8 mouse cellular contexts compared by ENCODE assay signal in the genomic region with DNA sequence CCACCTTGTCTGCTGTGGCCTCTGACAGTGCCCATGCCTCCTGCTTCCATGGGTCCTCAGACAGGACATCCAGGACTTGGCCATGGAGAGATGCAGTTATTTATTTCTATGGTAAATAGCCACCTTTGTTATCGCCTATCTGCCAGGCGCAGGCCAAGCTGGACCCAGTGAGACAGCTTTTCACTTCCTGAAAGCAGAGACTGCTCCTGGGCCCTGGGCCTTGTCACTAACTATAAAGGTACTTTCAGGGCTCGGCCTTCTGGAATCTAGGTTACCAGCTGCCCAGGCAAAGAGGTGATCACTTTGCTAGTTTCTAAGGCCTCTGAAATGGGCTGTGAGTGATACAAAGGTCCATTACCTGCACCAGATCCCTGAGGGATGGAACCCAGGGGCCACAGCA. TPM values are rescaled to one million over a fixed set of nuclear protein-coding genes. Genes with fewer than 3 reads are reported as not detected.
DNase-seq lines count a peak whose midpoint lies in the region; ATAC-seq and TF ChIP-seq lines count a peak whose summit lies in the region.
"Had no signal": no experiment of that assay in that cellular context is flagged by ENCODE, and none has a peak within 500 bp of the region (broad histone marks: within the 10 kb centered on the region; RNA-seq: fewer than 3 reads in every experiment).

No protein-coding gene starts in this region.

- no peak for TF ChIP-seq CTCF in left cerebral cortex, adult 2 months (IDR thresholded peaks at IDR 0.05)

- no peak for ATAC-seq in embryonic facial prominence, embryonic 12.5 days (ENCODE audit: insufficient number of reproducible peaks, insufficient read depth, low FRiP score, low TSS enrichment)
- ATAC-seq in hindbrain, embryonic 14.5 days (ENCODE audit: low FRiP score) = no peak
- ATAC-seq in midbrain, embryonic 15.5 days (replicated peaks) = no peak
- ATAC-seq: inflammation-experienced regulatory T-cells, adult 6 months had no signal

- intact Hi-C loops in left cerebral cortex, adult 2 months (cut with DNase I) = no loop called here

- peak overlapping the region; percentile 15; the same call in 1 of the 2 replicates for H3K9ac ChIP-seq in embryonic facial prominence, embryonic 12.5 days
- H3K9ac ChIP-seq in hindbrain, embryonic 14.5 days = peak overlapping the region; percentile 24; the same call in 1 of the 2 replicates
- no peak overlapping the region for H3K9ac ChIP-seq in midbrain, embryonic 15.5 days

- DNase-seq in left cerebral cortex, adult 2 months (ENCODE audit: extremely low spot score in 1 of 2, low spot score in 2 of 2) = no peak
- DNase-seq in left cerebral cortex, adult 8-10 months (ENCODE audit: low spot score in 2 of 2) = no peak
- DNase-seq in hindbrain, embryonic 14.5 days (ENCODE audit: low spot score) = no peak
- no peak for DNase-seq in urinary bladder, adult 2 months (ENCODE audit: low spot score)
- no peak for DNase-seq in urinary bladder, adult 18-20 months (ENCODE audit: low spot score in 2 of 2)

- no peak overlapping the region for H3K4me2 ChIP-seq in embryonic facial prominence, embryonic 12.5 days (replicated peaks)
- no peak overlapping the region for H3K4me2 ChIP-seq in hindbrain, embryonic 14.5 days (replicated peaks)
- no peak overlapping the region for H3K4me2 ChIP-seq in midbrain, embryonic 15.5 days

- H3K4me3 ChIP-seq in left cerebral cortex, adult 2 months = no peak overlapping the region
- H3K4me3 ChIP-seq in embryonic facial prominence, embryonic 12.5 days = no peak overlapping the region
- no peak overlapping the region for H3K4me3 ChIP-seq in hindbrain, embryonic 14.5 days (replicated peaks; ENCODE audit: low read length)
- no peak overlapping the region for H3K4me3 ChIP-seq in midbrain, embryonic 15.5 days

- H3K4me1 ChIP-seq in embryonic facial prominence, embryonic 12.5 days = peaks cover 50% of the 10 kb centered on the region
- H3K4me1 ChIP-seq in hindbrain, embryonic 14.5 days (replicated peaks; ENCODE audit: control insufficient read depth, insufficient read depth, low read length) = peaks cover 56% of the 10 kb centered on the region
- H3K4me1 ChIP-seq in midbrain, embryonic 15.5 days = peaks cover 47% of the 10 kb centered on the region

- no peaks in the 10 kb centered on the region for H3K9me3 ChIP-seq in embryonic facial prominence, embryonic 12.5 days
- no peaks in the 10 kb centered on the region for H3K9me3 ChIP-seq in hindbrain, embryonic 14.5 days (ENCODE audit: control insufficient read depth, low read length)
- no peaks in the 10 kb centered on the region for H3K9me3 ChIP-seq in midbrain, embryonic 15.5 days

- H3K27me3 ChIP-seq in embryonic facial prominence, embryonic 12.5 days = no peaks in the 10 kb centered on the region
- H3K27me3 ChIP-seq in hindbrain, embryonic 14.5 days (ENCODE audit: control insufficient read depth, insufficient read depth, low read length) = no peaks in the 10 kb centered on the region
- no peaks in the 10 kb centered on the region for H3K27me3 ChIP-seq in midbrain, embryonic 15.5 days (replicated peaks)

- H3K36me3 ChIP-seq in embryonic facial prominence, embryonic 12.5 days = peaks cover 4% of the 10 kb centered on the region
- H3K36me3 ChIP-seq in hindbrain, embryonic 14.5 days (replicated peaks; ENCODE audit: control insufficient read depth, insufficient read depth) = no peaks in the 10 kb centered on the region
- no peaks in the 10 kb centered on the region for H3K36me3 ChIP-seq in midbrain, embryonic 15.5 days (replicated peaks)

- H3K27ac ChIP-seq in left cerebral cortex, adult 2 months = peak overlapping the region; percentile 77
- peak overlapping the region; percentile 87 for H3K27ac ChIP-seq in embryonic facial prominence, embryonic 12.5 days
- H3K27ac ChIP-seq in hindbrain, embryonic 14.5 days = peak overlapping the region; percentile 38; the same call in 1 of the 2 replicates
- 0 out of 2 replicates have a peak overlapping the region, but pooled peaks have one; percentile 45 for H3K27ac ChIP-seq in midbrain, embryonic 15.5 days

- 72% methylated on average over 3 of the region's 3 CpGs for WGBS in embryonic facial prominence, embryonic 12.5 days
- WGBS in hindbrain, embryonic 14.5 days = 83% methylated on average over 3 of the region's 3 CpGs
- 89% methylated on average over 3 of the region's 3 CpGs for WGBS in midbrain, embryonic 15.5 days

RNA-seq across cellular contexts. Expression of a gene that starts 37.3 kb away (rescaled TPM):
- total RNA-seq in left cerebral cortex, adult 2 months (2021) = 100 to 1,000 TPM; 196 to 199 TPM
- 100 to 1,000 TPM; 161 to 178 (median 177) TPM for total RNA-seq in left cerebral cortex, adult 8-10 months (2022)
- 233 and 253 TPM in 2 replicates for polyA plus RNA-seq in embryonic facial prominence, embryonic 12.5 days (2016; fragmentation: Nextera tagmentation; extraction: Ambion mirVana)
- polyA plus RNA-seq in hindbrain, embryonic 14.5 days (2014; fragmentation: Nextera tagmentation; extraction: Ambion mirVana) = 133 and 147 TPM in 2 replicates
- 140 and 143 TPM in 2 replicates for polyA plus RNA-seq in midbrain, embryonic 15.5 days (2015; fragmentation: Nextera tagmentation; extraction: Ambion mirVana)
- 285 and 345 TPM in 2 replicates for polyA plus RNA-seq in urinary bladder, adult 2 months (2012; rRNA removed)

RNA-seq across cellular contexts. Expression of a gene that starts 43.6 kb away (rescaled TPM):
- 1 to 10 TPM; 1.5 to 2.0 TPM for total RNA-seq in left cerebral cortex, adult 2 months (2021)
- 1 to 10 TPM in 3 of 4 experiments, under 1 TPM in 1; 0.41 to 2.3 (median 1.3) TPM for total RNA-seq in left cerebral cortex, adult 8-10 months (2022)
- polyA plus RNA-seq in embryonic facial prominence, embryonic 12.5 days (2016; fragmentation: Nextera tagmentation; extraction: Ambion mirVana) = 0.26 and 0.36 TPM in 2 replicates
- polyA plus RNA-seq in hindbrain, embryonic 14.5 days (2014; fragmentation: Nextera tagmentation; extraction: Ambion mirVana) = 0.09 and 0.24 TPM in 2 replicates
- 0.33 and 0.52 TPM in 2 replicates for polyA plus RNA-seq in midbrain, embryonic 15.5 days (2015; fragmentation: Nextera tagmentation; extraction: Ambion mirVana)
- 0.66 and 0.73 TPM in 2 replicates for polyA plus RNA-seq in urinary bladder, adult 2 months (2012; rRNA removed)

RNA-seq across cellular contexts. Expression of a gene that starts 56.9 kb away (rescaled TPM):
- total RNA-seq in left cerebral cortex, adult 2 months (2021) = 100 to 1,000 TPM; 179 to 192 TPM
- total RNA-seq in left cerebral cortex, adult 8-10 months (2022) = 100 to 1,000 TPM; 197 to 208 (median 204) TPM
- polyA plus RNA-seq in embryonic facial prominence, embryonic 12.5 days (2016; fragmentation: Nextera tagmentation; extraction: Ambion mirVana) = 392 and 419 TPM in 2 replicates
- polyA plus RNA-seq in hindbrain, embryonic 14.5 days (2014; fragmentation: Nextera tagmentation; extraction: Ambion mirVana) = 291 and 321 TPM in 2 replicates
- 269 and 284 TPM in 2 replicates for polyA plus RNA-seq in midbrain, embryonic 15.5 days (2015; fragmentation: Nextera tagmentation; extraction: Ambion mirVana)
- polyA plus RNA-seq in urinary bladder, adult 2 months (2012; rRNA removed) = 368 and 380 TPM in 2 replicates

RNA-seq across cellular contexts. Expression of a gene that starts 57.0 kb away (rescaled TPM):
- 1 to 10 TPM; 1.8 to 2.3 TPM for total RNA-seq in left cerebral cortex, adult 2 months (2021)
- total RNA-seq in left cerebral cortex, adult 8-10 months (2022) = 1 to 10 TPM in 3 of 4 experiments, under 1 TPM in 1; 0.99 to 3.7 (median 2.1) TPM
- polyA plus RNA-seq in embryonic facial prominence, embryonic 12.5 days (2016; fragmentation: Nextera tagmentation; extraction: Ambion mirVana) = 6.7 and 9.3 TPM in 2 replicates
- polyA plus RNA-seq in hindbrain, embryonic 14.5 days (2014; fragmentation: Nextera tagmentation; extraction: Ambion mirVana) = 8.6 and 10.4 TPM in 2 replicates
- polyA plus RNA-seq in midbrain, embryonic 15.5 days (2015; fragmentation: Nextera tagmentation; extraction: Ambion mirVana) = 8.5 and 11.4 TPM in 2 replicates
- polyA plus RNA-seq in urinary bladder, adult 2 months (2012; rRNA removed) = 3.6 and 3.8 TPM in 2 replicates
